Mouse (Mus musculus) CH12.LX (cell line): ENCODE data around the gene Olfr678. TPM values are rescaled to one million over a fixed set of nuclear protein-coding genes. Genes with fewer than 3 reads are reported as not detected.
A peak's percentile ranks its signal among the peaks of the same experiment; 100 is the strongest.
"Not testable (repeated sequence)": the region's sequence is repeated elsewhere in the genome, so short reads cannot be mapped to it uniquely, and the experiment has no call there.

Experiments used
- DNase-seq: peaks from one replicate; pipeline ENCODE4 v3.0.0-alpha.2; 2013; ENCODE audit errors: extremely low read depth
- H3K27ac ChIP-seq: 2 replicates; pipeline ENCODE4 v1.5.1; 2012; ENCODE audit warnings: low read depth, mild to moderate bottlenecking, control low read depth, moderate library complexity; ENCODE audit not compliant: insufficient read depth
- H3K27me3 ChIP-seq: replicated peaks from 2 replicates; pipeline ENCODE3; 2012; ENCODE audit warnings: inconsistent platforms
- H3K36me3 ChIP-seq, 2 experiments: replicated peaks in 1 of 2; 2 replicates each; pipeline versions ENCODE3 to v1.6.1; 2012; ENCODE audit warnings: inconsistent platforms in 1 of 2, low read length in 1 of 2, mild to moderate bottlenecking in 1 of 2, mixed read lengths in 1 of 2, moderate library complexity in 1 of 2; ENCODE audit not compliant: control insufficient read depth in 1 of 2, insufficient read depth in 1 of 2
- H3K4me1 ChIP-seq, 2 experiments: 2 replicates each; pipeline ENCODE4 v1.6.1; 2012; ENCODE audit warnings: inconsistent platforms in 1 of 2, moderate library complexity in 1 of 2; ENCODE audit not compliant: insufficient read depth in 2 of 2, control insufficient read depth in 1 of 2
- H3K4me2 ChIP-seq: 2 replicates; pipeline ENCODE4 v1.6.1; 2012; ENCODE audit warnings: low read depth, mild to moderate bottlenecking, control low read depth; ENCODE audit not compliant: poor library complexity, insufficient read depth, severe bottlenecking
- H3K4me3 ChIP-seq, 3 experiments: fragments of 150-350 bp in 1 of 3; sonication (generic) in 1 of 3; replicated peaks in 1 of 3; 2 replicates each; pipeline versions ENCODE3 to v1.5.1; 2011 to 2012; ENCODE audit warnings: low read depth in 2 of 3, low read length in 2 of 3, mild to moderate bottlenecking in 2 of 3, moderate library complexity in 2 of 3, control low read depth in 1 of 3, improper control_type of control experiment in 1 of 3, inconsistent platforms in 1 of 3, mixed read lengths in 1 of 3; ENCODE audit not compliant: poor library complexity in 1 of 3
- H3K79me2 ChIP-seq: replicated peaks from 2 replicates; pipeline ENCODE4 v1.6.1; 2012; ENCODE audit warnings: mild to moderate bottlenecking, moderate library complexity; ENCODE audit not compliant: control insufficient read depth, poor library complexity, insufficient read depth, severe bottlenecking; ENCODE audit errors: extremely low read depth
- H3K9ac ChIP-seq: 2 replicates; pipeline ENCODE4 v1.6.1; 2012; ENCODE audit warnings: low read depth, mild to moderate bottlenecking, control low read depth, moderate library complexity; ENCODE audit not compliant: insufficient read depth
- H3K9me3 ChIP-seq: replicated peaks from 2 replicates; pipeline ENCODE3; 2012; ENCODE audit warnings: low read length, inconsistent platforms, mixed read lengths
- CHD2 ChIP-seq: IDR thresholded peaks from 2 replicates; pipeline ENCODE4 v1.6.1; 2011; ENCODE audit warnings: low read length, improper control_type of control experiment
- CTCF ChIP-seq, 2 experiments: IDR thresholded peaks in 1 of 2; conservative IDR thresholded peaks in 1 of 2; 2 replicates each; pipeline ENCODE4 v1.5.1; 2011 to 2012; ENCODE audit warnings: low read depth in 2 of 2, low read length in 2 of 2, improper control_type of control experiment in 1 of 2, inconsistent platforms in 1 of 2, mild to moderate bottlenecking in 1 of 2, moderate library complexity in 1 of 2
- E2F4 ChIP-seq: IDR thresholded peaks from 2 replicates; pipeline ENCODE4 v1.6.1; 2011; ENCODE audit warnings: low read depth, low read length, improper control_type of control experiment; ENCODE audit not compliant: insufficient replicate concordance
- JUN ChIP-seq: IDR thresholded peaks from 2 replicates; pipeline ENCODE4 v1.6.1; 2011; ENCODE audit warnings: low read depth, mild to moderate bottlenecking, low read length, improper control_type of control experiment, moderate library complexity; ENCODE audit not compliant: insufficient read depth
- JUND ChIP-seq: conservative IDR thresholded peaks from 2 replicates; pipeline ENCODE4 v1.6.1; 2011; ENCODE audit warnings: low read depth, low read length, improper control_type of control experiment
- KAT2A ChIP-seq: IDR thresholded peaks from 2 replicates; pipeline ENCODE4 v1.6.1; 2012; ENCODE audit warnings: low read length, improper control_type of control experiment, inconsistent platforms; ENCODE audit not compliant: insufficient replicate concordance
- MAFK ChIP-seq: IDR thresholded peaks from 2 replicates; pipeline ENCODE4 v1.6.1; 2011; ENCODE audit warnings: low read length, improper control_type of control experiment; ENCODE audit not compliant: insufficient replicate concordance
- MAX ChIP-seq: IDR thresholded peaks from 2 replicates; pipeline ENCODE4 v1.6.1; 2011; ENCODE audit warnings: low read length, improper control_type of control experiment
- MAZ ChIP-seq: IDR thresholded peaks from 2 replicates; pipeline ENCODE4 v1.6.1; 2012; ENCODE audit warnings: low read depth, mild to moderate bottlenecking, inconsistent platforms, low read length, improper control_type of control experiment, moderate library complexity
- MEF2A ChIP-seq: IDR thresholded peaks from 2 replicates; pipeline ENCODE4 v1.6.1; 2014; ENCODE audit warnings: low read depth, mild to moderate bottlenecking, inconsistent platforms, low read length, improper control_type of control experiment, borderline replicate concordance
- MYC ChIP-seq: IDR thresholded peaks from 2 replicates; pipeline ENCODE4 v1.6.1; 2011; ENCODE audit warnings: low read depth, mild to moderate bottlenecking, improper control_type of control experiment, low read length
- RAD21 ChIP-seq: IDR thresholded peaks from 2 replicates; pipeline ENCODE4 v1.6.1; 2011; ENCODE audit warnings: low read depth, mild to moderate bottlenecking, low read length, improper control_type of control experiment, moderate library complexity
- SMC3 ChIP-seq: IDR thresholded peaks from 2 replicates; pipeline ENCODE4 v1.6.1; 2011; ENCODE audit warnings: low read depth, low read length, improper control_type of control experiment
- TCF12 ChIP-seq: IDR thresholded peaks from 2 replicates; pipeline ENCODE4 v1.6.1; 2014; ENCODE audit warnings: low read depth, mild to moderate bottlenecking, inconsistent platforms, low read length, improper control_type of control experiment
- USF1 ChIP-seq: IDR thresholded peaks from 2 replicates; pipeline ENCODE4 v1.6.1; 2014; ENCODE audit warnings: low read depth, mild to moderate bottlenecking, inconsistent platforms, low read length, improper control_type of control experiment
- ZC3H11A ChIP-seq: IDR thresholded peaks from 2 replicates; pipeline ENCODE4 v1.6.1; 2012; ENCODE audit warnings: low read depth, mild to moderate bottlenecking, inconsistent platforms, low read length, improper control_type of control experiment
- dilution Hi-C: fragments of 300-500 bp; cut with MboI; formaldehyde crosslinking; loops from 2 replicates; pipeline ENCODE4 v1.14.3; 2020; ENCODE audit warnings: low sequenced_read_pairs; ENCODE audit not compliant: extremely low pct_unique_long_range_greater_than_20kb, extremely low pct_ligation_motif_present
- in situ Hi-C: fragments of 300-500 bp; cut with MboI; formaldehyde crosslinking; loops from 3 replicates; pipeline ENCODE4 v1.14.3; 2019; ENCODE audit warnings: low sequenced_read_pairs, low pct_ligation_motif_present, low pct_unique_long_range_greater_than_20kb, mixed read lengths
- polyA plus RNA-seq: library from polyadenylated mRNA; unstranded; fragments of >175 nt; gene quantifications from 2 replicates; pipeline ENCODE4 v1.2.1, GENCODE M21; 2012; ENCODE audit warnings: low read depth; ENCODE audit not compliant: insufficient read length
- total RNA-seq, 2 experiments: library from RNA; depleted of rRNA; stranded (reverse); fragments of 300-350 nt in 1 of 2; fragments of >200 nt in 1 of 2; gene quantifications; 2 replicates each; pipeline ENCODE4 v1.2.3; 2012 to 2014

Olfr678 gene
- total and polyA plus RNA-seq, 3 experiments = not detected

GRCm38 (mm10) chr7:105033836-105034235, 30.4 kb upstream of the Olfr678 start:
- H3K9me3 ChIP-seq, H3K27ac ChIP-seq, H3K4me3 ChIP-seq, H3K36me3 ChIP-seq, dilution Hi-C loops, H3K4me1 ChIP-seq, H3K9ac ChIP-seq, H3K4me2 ChIP-seq, H3K79me2 ChIP-seq, in situ Hi-C loops, H3K27me3 ChIP-seq: not testable (repeated sequence)
- DNase-seq = peak; percentile 3
- peak; percentile 19 for TF ChIP-seq RAD21
- TF ChIP-seq CTCF (conservative IDR thresholded peaks at IDR 0.05 in 1 of 2, IDR thresholded peaks at IDR 0.05 in 1 of 2; ENCODE audit: low read depth in 2 of 2, low read length in 2 of 2) = peak in 1 of 2 experiments; percentile 40; a peak in 2 of 4 replicates
- TF ChIP-seq SMC3 = peak; percentile 16; the same call in 1 of the 2 replicates

DNA sequence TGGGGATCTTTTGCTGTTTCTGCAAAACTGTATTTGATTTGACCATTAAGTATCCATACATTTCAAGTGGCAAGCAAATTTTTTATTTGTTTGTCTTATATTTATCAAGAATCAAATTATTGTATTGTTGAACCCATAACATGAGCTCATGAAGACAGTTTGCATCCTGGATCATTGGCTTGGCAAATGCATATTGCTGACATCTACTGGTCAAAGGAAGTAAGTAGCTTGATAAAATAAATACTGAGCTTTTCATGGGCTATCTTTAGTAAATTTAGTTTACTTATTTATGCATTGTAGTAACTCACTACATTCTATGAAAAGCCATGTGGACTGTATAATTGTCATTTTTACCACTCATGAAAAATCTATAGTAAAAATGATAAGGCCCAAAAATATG, 5.3 kb upstream of the Olfr678 start:
- H3K36me3 ChIP-seq = no peaks in the 10 kb centered on the region
- dilution Hi-C loops = no loop called here
- in situ Hi-C loops = no loop called here
- H3K4me1 ChIP-seq = peaks cover 0 to 3% of the 10 kb centered on the region in 2 experiments; a peak in 1 of 4 replicates
- no peaks in the 10 kb centered on the region for H3K9me3 ChIP-seq
- H3K9ac ChIP-seq = no peak overlapping the region
- no peak overlapping the region for H3K4me3 ChIP-seq
- no peak overlapping the region for H3K27ac ChIP-seq
- no peak overlapping the region for H3K4me2 ChIP-seq
- no peaks in the 10 kb centered on the region for H3K27me3 ChIP-seq
- TF ChIP-seq CTCF (conservative IDR thresholded peaks at IDR 0.05 in 1 of 2, IDR thresholded peaks at IDR 0.05 in 1 of 2; ENCODE audit: low read depth in 2 of 2, low read length in 2 of 2) (peak in 1 of 2 experiments; percentile 37; a peak in 2 of 4 replicates), RAD21 (peak; percentile 2; the same call in 1 of the 2 replicates), E2F4 (no peak), KAT2A (no peak), JUN (no peak), MAZ (no peak), SMC3 (peak; percentile 6; the same call in 1 of the 2 replicates), ZC3H11A (no peak), JUND (no peak), MEF2A (no peak), CHD2 (no peak), USF1 (no peak), MAFK (no peak), MAX (no peak), TCF12 (no peak), MYC (no peak)
- TF ChIP-seq, all 38 proteins: peak for 3
- DNase-seq = no peak
- no peaks in the 10 kb centered on the region for H3K79me2 ChIP-seq
